Mouse (Mus musculus) layer of hippocampus, postnatal 10 days (tissue): ENCODE measurements around the gene Lemd2. TPM values are rescaled to one million over a fixed set of nuclear protein-coding genes. Genes with fewer than 3 reads are reported as not detected.

Experiments used
- DNase-seq, 2 experiments: peaks; one replicate each; pipeline ENCODE4 v3.0.0; 2021; ENCODE audit warnings: low spot score in 2 of 2
- total RNA-seq, 2 experiments: library from RNA; stranded (reverse); gene quantifications; 2 replicates each; pipeline ENCODE4 v1.2.3; 2021

The Lemd2 gene
- total RNA-seq, 2 experiments from 2014 or later: 48.4 to 56.2 TPM

GRCm38 (mm10) chr17:27189640-27190216 lies 14.5 kb downstream of the Lemd2 start:
- DNase-seq: peak; percentile 72 to 75

GRCm38 (mm10) chr17:27188883-27189282 lies 15.4 kb downstream of the Lemd2 start:
- DNase-seq: no peak

- no peak for DNase-seq
These were observed 17.2 kb downstream of the Lemd2 start for GRCm38 (mm10) chr17:27187059-27187458.

GRCm38 (mm10) chr17:27186068-27186467 lies 18.2 kb downstream of the Lemd2 start:
- no peak for DNase-seq

GRCm38 (mm10) chr17:27183667-27184292 lies 20.5 kb downstream of the Lemd2 start:
- DNase-seq: no peak

- DNase-seq: no peak
These were observed 21.9 kb downstream of the Lemd2 start for GRCm38 (mm10) chr17:27182401-27182800.

GRCm38 (mm10) chr17:27181666-27182065 lies 22.6 kb downstream of the Lemd2 start:
- no peak for DNase-seq

GRCm38 (mm10) chr17:27179681-27180280 lies 24.5 kb downstream of the Lemd2 start:
- no peak for DNase-seq

- no peak for DNase-seq
These were observed 25.7 kb downstream of the Lemd2 start for GRCm38 (mm10) chr17:27178427-27179177.

- no peak for DNase-seq
These were observed 26.2 kb downstream of the Lemd2 start for GRCm38 (mm10) chr17:27178019-27178418.

- DNase-seq: no peak
These were observed 27.5 kb downstream of the Lemd2 start for GRCm38 (mm10) chr17:27176754-27177153.

GRCm38 (mm10) chr17:27176287-27176686 lies 28.0 kb downstream of the Lemd2 start:
- no peak for DNase-seq

- no peak for DNase-seq
These were observed 28.9 kb downstream of the Lemd2 start for GRCm38 (mm10) chr17:27175196-27175874.

GRCm38 (mm10) chr17:27173715-27174114 lies 30.6 kb downstream of the Lemd2 start:
- no peak for DNase-seq

- no peak for DNase-seq
These were observed 31.8 kb downstream of the Lemd2 start for GRCm38 (mm10) chr17:27172459-27172858.

- DNase-seq: no peak
These were observed 33.1 kb downstream of the Lemd2 start for GRCm38 (mm10) chr17:27171121-27171520.

- no peak for DNase-seq
These were observed 34.1 kb downstream of the Lemd2 start for GRCm38 (mm10) chr17:27169952-27170695.

GRCm38 (mm10) chr17:27168569-27168968 lies 35.7 kb downstream of the Lemd2 start:
- no peak for DNase-seq

GRCm38 (mm10) chr17:27167545-27167944 lies 36.7 kb downstream of the Lemd2 start, which contains the start of gene Ip6k3:
Gene Ip6k3 (minus strand): TSS chr17:27167795.
- no peak for DNase-seq

GRCm38 (mm10) chr17:27166901-27167300 lies 37.4 kb downstream of the Lemd2 start:
- no peak for DNase-seq
